Mouse (Mus musculus): Measurements from ENCODE around the gene Susd1.

- TF ChIP-seq CTCF (IDR thresholded peaks at IDR 0.05; ENCODE audit: control insufficient read depth, insufficient read depth, low read length) (no peak), POLR2A (IDR thresholded peaks at IDR 0.05; ENCODE audit: borderline replicate concordance, control insufficient read depth, low read depth, low read length) (no peak)
These were observed 127.8 kb downstream of the Susd1 start for GRCm38 (mm10) chr4:59310590-59310989.
